Mouse (Mus musculus) hindbrain, embryonic 14.5 days (tissue): ENCODE data around the gene Musk. TPM values are rescaled to one million over a fixed set of nuclear protein-coding genes. Genes with fewer than 3 reads are reported as not detected.

ENCODE experiments used
- ATAC-seq: fragments of 200-750 bp; cut with Nextera tagmentation; 2 replicates; pipeline ENCODE4 v1.8.0; 2017; ENCODE audit warnings: moderate number of reproducible peaks, mild to moderate bottlenecking, moderate TSS enrichment, moderate library complexity; ENCODE audit not compliant: low FRiP score
- DNase-seq: peaks from one replicate; pipeline ENCODE4 v3.0.0-alpha.2; 2015; ENCODE audit warnings: low spot score
- H3K27ac ChIP-seq: fragments of 300-500 bp; sonication (generic); 2 replicates; pipeline ENCODE4 v1.5.1; 2014; ENCODE audit warnings: mild to moderate bottlenecking, moderate library complexity
- H3K27me3 ChIP-seq: fragments of 300-500 bp; sonication (generic); 2 replicates; pipeline ENCODE4 v1.6.1; 2014; ENCODE audit warnings: mild to moderate bottlenecking, low read length, mixed read lengths; ENCODE audit not compliant: control insufficient read depth, insufficient read depth
- H3K36me3 ChIP-seq: fragments of 300-500 bp; sonication (generic); replicated peaks from 2 replicates; pipeline ENCODE4 v1.6.1; 2014; ENCODE audit not compliant: control insufficient read depth, insufficient read depth
- H3K4me1 ChIP-seq: fragments of 300-500 bp; sonication (generic); replicated peaks from 2 replicates; pipeline ENCODE4 v1.6.1; 2014; ENCODE audit warnings: antibody characterized with exemption, low read length, mixed read lengths; ENCODE audit not compliant: control insufficient read depth, insufficient read depth
- H3K4me2 ChIP-seq: fragments of 300-500 bp; sonication (generic); replicated peaks from 2 replicates; pipeline ENCODE4 v1.6.1; 2014; ENCODE audit warnings: mild to moderate bottlenecking, moderate library complexity
- H3K4me3 ChIP-seq: fragments of 300-500 bp; sonication (generic); replicated peaks from 2 replicates; pipeline ENCODE4 v1.5.1; 2014; ENCODE audit warnings: mild to moderate bottlenecking, low read length
- H3K9ac ChIP-seq: fragments of 300-500 bp; sonication (generic); 2 replicates; pipeline ENCODE4 v1.6.1; 2014
- H3K9me3 ChIP-seq: fragments of 300-500 bp; sonication (generic); 2 replicates; pipeline ENCODE4 v1.6.1; 2016; ENCODE audit warnings: low read length; ENCODE audit not compliant: control insufficient read depth
- WGBS: fragments of 180-500 bp; shearing (Covaris S2); extraction: QIAGEN DNeasy Blood & Tissue Kit; methylation state at CpG from one replicate; pipeline ENCODE4 v1.1.7; 2014; 5-methylcytosine and 5-hydroxymethylcytosine counted together
- polyA plus RNA-seq: library from polyadenylated mRNA; unstranded; fragments of >200 nt; fragmentation: Nextera tagmentation; extraction: Ambion mirVana; gene quantifications from 2 replicates; pipeline ENCODE4 v1.2.1, GENCODE M21; 2014

Gene Musk
- polyA plus RNA-seq, 1 experiment from 2014 or later, result 0.05 TPM

GRCm38 (mm10) chr4:58330864-58331638, 45.3 kb downstream of the Musk start:
- no peak overlapping the region for H3K4me2 ChIP-seq
- DNase-seq, result no peak
- no peak overlapping the region for H3K27ac ChIP-seq
- H3K9ac ChIP-seq, result no peak overlapping the region
- H3K9me3 ChIP-seq, result no peaks in the 10 kb centered on the region
- no peaks in the 10 kb centered on the region for H3K36me3 ChIP-seq
- ATAC-seq, result no peak
- no peaks in the 10 kb centered on the region for H3K4me1 ChIP-seq
- H3K4me3 ChIP-seq, result no peak overlapping the region
- H3K27me3 ChIP-seq, result no peaks in the 10 kb centered on the region
- 94% methylated on average over 10 of the region's 10 CpGs for WGBS

- Histone ChIP-seq H3K9ac (no peak overlapping the region), H3K9me3 (no peaks in the 10 kb centered on the region), H3K27ac (no peak overlapping the region), H3K4me2 (no peak overlapping the region), H3K4me1 (no peaks in the 10 kb centered on the region), H3K27me3 (no peaks in the 10 kb centered on the region), H3K36me3 (no peaks in the 10 kb centered on the region), H3K4me3 (no peak overlapping the region)
- DNase-seq (no peak), ATAC-seq (no peak)
- 23% methylated on average over 3 of the region's 3 CpGs for WGBS
Observed at GRCm38 (mm10) chr4:58332394-58332793, 46.6 kb downstream of the Musk start.

GRCm38 (mm10) chr4:58336227-58336626, 50.5 kb downstream of the Musk start:
- WGBS, result 77% methylated on average over 2 of the region's 2 CpGs
- H3K4me2 ChIP-seq, result no peak overlapping the region
- H3K9me3 ChIP-seq, result no peaks in the 10 kb centered on the region
- DNase-seq (no peak), ATAC-seq (no peak)
- no peaks in the 10 kb centered on the region for H3K27me3 ChIP-seq
- no peak overlapping the region for H3K9ac ChIP-seq
- H3K4me3 ChIP-seq, result no peak overlapping the region
- no peak overlapping the region for H3K27ac ChIP-seq
- H3K36me3 ChIP-seq, result no peaks in the 10 kb centered on the region
- no peaks in the 10 kb centered on the region for H3K4me1 ChIP-seq

GRCm38 (mm10) chr4:58339226-58339625, 53.5 kb downstream of the Musk start:
- ATAC-seq (no peak), DNase-seq (no peak)
- H3K4me2 ChIP-seq, result no peak overlapping the region
- H3K36me3 ChIP-seq, result no peaks in the 10 kb centered on the region
- no peaks in the 10 kb centered on the region for H3K9me3 ChIP-seq
- no peak overlapping the region for H3K9ac ChIP-seq
- no peaks in the 10 kb centered on the region for H3K4me1 ChIP-seq
- 30% methylated on average over 3 of the region's 3 CpGs for whole genome bisulfite sequencing
- H3K27me3 ChIP-seq, result no peaks in the 10 kb centered on the region
- H3K27ac ChIP-seq, result no peak overlapping the region
- no peak overlapping the region for H3K4me3 ChIP-seq

- ATAC-seq (no peak), DNase-seq (no peak)
- Histone ChIP-seq H3K27me3 (no peaks in the 10 kb centered on the region), H3K9ac (no peak overlapping the region), H3K4me2 (no peak overlapping the region), H3K4me1 (no peaks in the 10 kb centered on the region), H3K27ac (no peak overlapping the region), H3K9me3 (no peaks in the 10 kb centered on the region), H3K36me3 (no peaks in the 10 kb centered on the region), H3K4me3 (no peak overlapping the region)
- 88% methylated on average over 7 of the region's 7 CpGs for WGBS
Observed at GRCm38 (mm10) chr4:58350206-58350605, 64.4 kb downstream of the Musk start.

GRCm38 (mm10) chr4:58351165-58351564, 65.4 kb downstream of the Musk start:
- no peak overlapping the region for H3K9ac ChIP-seq
- H3K9me3 ChIP-seq, result no peaks in the 10 kb centered on the region
- no peaks in the 10 kb centered on the region for H3K4me1 ChIP-seq
- H3K36me3 ChIP-seq, result no peaks in the 10 kb centered on the region
- H3K4me3 ChIP-seq, result no peak overlapping the region
- H3K27me3 ChIP-seq, result no peaks in the 10 kb centered on the region
- ATAC-seq, result no peak
- DNase-seq, result no peak
- WGBS, result 66% methylated on average over 10 of the region's 10 CpGs
- no peak overlapping the region for H3K27ac ChIP-seq
- no peak overlapping the region for H3K4me2 ChIP-seq

- H3K4me2 ChIP-seq, result no peak overlapping the region
- no peaks in the 10 kb centered on the region for H3K27me3 ChIP-seq
- ATAC-seq, result no peak
- no peak overlapping the region for H3K4me3 ChIP-seq
- H3K9ac ChIP-seq, result no peak overlapping the region
- no peaks in the 10 kb centered on the region for H3K4me1 ChIP-seq
- no peaks in the 10 kb centered on the region for H3K9me3 ChIP-seq
- DNase-seq, result no peak
- 75% methylated on average over 5 of the region's 5 CpGs for WGBS
- H3K36me3 ChIP-seq, result no peaks in the 10 kb centered on the region
- H3K27ac ChIP-seq, result no peak overlapping the region
Observed at GRCm38 (mm10) chr4:58351590-58351989, 65.8 kb downstream of the Musk start.

DNA sequence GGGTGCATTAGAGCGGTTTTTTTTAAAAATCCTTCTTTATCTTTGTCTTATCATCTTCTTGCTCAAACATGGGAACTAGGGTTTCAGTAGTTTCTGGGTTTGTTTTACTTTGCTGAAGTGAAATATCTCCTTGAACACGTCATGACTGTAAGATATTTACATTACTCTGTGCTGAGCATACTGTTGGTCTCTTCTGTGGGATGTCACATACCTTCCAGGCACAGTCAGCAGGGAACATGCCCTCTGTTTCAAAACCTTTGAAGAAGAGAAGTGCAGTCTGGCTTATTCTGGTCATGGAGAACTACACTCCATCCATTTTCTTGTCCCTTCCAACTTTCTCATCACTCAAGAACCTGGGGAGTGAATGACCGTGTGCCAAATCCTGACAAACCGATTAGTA, 73.2 kb downstream of the Musk start:
- no peak for ATAC-seq
- 94% methylated on average over 4 of the region's 4 CpGs for WGBS

GRCm38 (mm10) chr4:58365321-58365720, 79.6 kb downstream of the Musk start:
- Histone ChIP-seq H3K36me3 (no peaks in the 10 kb centered on the region), H3K27me3 (no peaks in the 10 kb centered on the region), H3K4me3 (no peak overlapping the region), H3K4me1 (no peaks in the 10 kb centered on the region), H3K9me3 (no peaks in the 10 kb centered on the region), H3K27ac (no peak overlapping the region), H3K4me2 (no peak overlapping the region), H3K9ac (no peak overlapping the region)
- ATAC-seq (no peak), DNase-seq (no peak)
- 84% methylated on average over 6 of the region's 6 CpGs for WGBS

More for the DNA sequence above, 73.2 kb downstream of the Musk start:
- H3K27me3 ChIP-seq, result no peaks in the 10 kb centered on the region
- H3K4me1 ChIP-seq, result no peaks in the 10 kb centered on the region
- no peak overlapping the region for H3K27ac ChIP-seq
- H3K9me3 ChIP-seq, result no peaks in the 10 kb centered on the region
- no peak overlapping the region for H3K9ac ChIP-seq
- no peak for DNase-seq
- H3K4me3 ChIP-seq, result no peak overlapping the region
- H3K4me2 ChIP-seq, result no peak overlapping the region
- H3K36me3 ChIP-seq, result no peaks in the 10 kb centered on the region

GRCm38 (mm10) chr4:58371106-58371505, 85.3 kb downstream of the Musk start:
- Histone ChIP-seq H3K4me1 (no peaks in the 10 kb centered on the region), H3K9ac (no peak overlapping the region), H3K27me3 (no peaks in the 10 kb centered on the region), H3K4me3 (no peak overlapping the region), H3K36me3 (no peaks in the 10 kb centered on the region), H3K27ac (no peak overlapping the region), H3K9me3 (no peaks in the 10 kb centered on the region), H3K4me2 (no peak overlapping the region)
- ATAC-seq (no peak), DNase-seq (no peak)
- 84% methylated on average over 1 of the region's 1 CpGs for WGBS
